ENCODE assay signal across 23 mouse cellular contexts in the genomic region with DNA sequence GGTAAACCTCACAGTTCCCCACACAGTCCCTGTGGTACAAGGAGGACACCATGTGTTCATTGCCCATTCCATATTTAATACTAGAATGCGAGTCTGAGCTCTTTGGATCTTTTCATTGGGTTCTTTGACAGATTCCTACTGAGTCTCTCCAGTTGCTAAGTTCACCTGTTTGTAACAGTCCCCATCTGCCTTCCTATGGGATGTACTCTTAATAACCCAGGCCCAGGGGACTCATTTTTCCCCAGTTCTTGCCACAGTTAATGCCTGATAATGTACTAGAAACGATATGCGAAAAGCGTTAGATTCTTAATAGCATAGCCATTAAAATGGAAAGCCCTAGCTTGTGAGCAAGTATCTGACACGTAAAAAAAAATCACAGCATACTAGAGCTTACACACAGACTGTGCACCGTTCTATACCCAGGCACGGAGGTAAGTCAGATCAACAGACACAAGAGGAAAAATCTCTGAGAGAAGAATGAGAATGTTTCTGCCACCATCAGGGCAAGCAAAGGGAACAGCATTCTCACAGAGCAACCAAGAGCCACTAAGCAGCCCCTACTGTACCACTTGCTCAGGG. TPM values are rescaled to one million over a fixed set of nuclear protein-coding genes. Genes with fewer than 3 reads are reported as not detected.
"Had no signal": no experiment of that assay in that cellular context is flagged by ENCODE, and none has a peak within 500 bp of the region (broad histone marks: within the 10 kb centered on the region; RNA-seq: fewer than 3 reads in every experiment).

No protein-coding gene starts in this region.

- H3K4me3 ChIP-seq: kidney, embryonic 15.5 days; limb, embryonic 12.5 days; limb, embryonic 15.5 days; megakaryocyte, embryonic 14.5 days; midbrain, embryonic 10.5 days; midbrain, embryonic 13.5 days; myocyte had no signal

- H3K9me3 ChIP-seq: kidney, embryonic 15.5 days; limb, embryonic 12.5 days; limb, embryonic 15.5 days; megakaryocyte, embryonic 14.5 days; midbrain, embryonic 10.5 days; midbrain, embryonic 13.5 days had no signal

- H3K9ac ChIP-seq: kidney, embryonic 15.5 days; limb, embryonic 12.5 days; limb, embryonic 15.5 days; liver, embryonic 14.5 days; liver, postnatal 0 days; lung, embryonic 14.5 days; midbrain, embryonic 13.5 days had no signal

- H3K27ac ChIP-seq: kidney, embryonic 15.5 days; limb, embryonic 12.5 days; limb, embryonic 15.5 days; liver, embryonic 14.5 days; midbrain, embryonic 10.5 days; midbrain, embryonic 13.5 days; stomach, postnatal 0 days had no signal

- H3K4me2 ChIP-seq: kidney, embryonic 15.5 days; limb, embryonic 12.5 days; limb, embryonic 15.5 days; liver, embryonic 11.5 days; lung, embryonic 14.5 days; midbrain, embryonic 13.5 days had no signal

- DNase-seq: kidney, adult 8-10 months; kidney, postnatal 10 days; kidney, postnatal 36 days; left cerebral cortex, postnatal 4 days; liver, postnatal 0 days; lung, embryonic 14.5 days; right cerebral cortex, postnatal 25 days; spleen, adult 18-20 months; thymus, postnatal 36 days had no signal

- H3K36me3 ChIP-seq: kidney, embryonic 15.5 days; limb, embryonic 12.5 days; limb, embryonic 15.5 days; midbrain, embryonic 10.5 days; midbrain, embryonic 13.5 days had no signal

- H3K27me3 ChIP-seq: kidney, embryonic 15.5 days; limb, embryonic 12.5 days; limb, embryonic 15.5 days; midbrain, embryonic 13.5 days had no signal

- H3K4me1 ChIP-seq: midbrain, embryonic 10.5 days; midbrain, embryonic 13.5 days had no signal

- ATAC-seq: liver, postnatal 0 days; lung, postnatal 0 days; midbrain, embryonic 13.5 days; midbrain, embryonic 16.5 days had no signal

RNA-seq across cellular contexts. Expression of a gene that starts 2.4 kb away (rescaled TPM):
- polyA plus RNA-seq: kidney, embryonic 15.5 days; limb, embryonic 15.5 days; liver, embryonic 11.5 days; lung, postnatal 0 days; midbrain, embryonic 10.5 days; midbrain, embryonic 13.5 days; midbrain, embryonic 16.5 days; neural tube, embryonic 11.5 days; stomach, embryonic 14.5 days; stomach, postnatal 0 days had no signal
